Mouse (Mus musculus) ovary, postnatal 36 days (tissue): ENCODE results near the gene Lsamp.
A peak's percentile ranks its signal among the peaks of the same experiment; 100 is the strongest.

Experiments
- DNase-seq: peaks from one replicate; pipeline ENCODE4 v3.0.0; 2022; ENCODE audit warnings: low spot score, mixed read lengths

Lsamp gene

DNA sequence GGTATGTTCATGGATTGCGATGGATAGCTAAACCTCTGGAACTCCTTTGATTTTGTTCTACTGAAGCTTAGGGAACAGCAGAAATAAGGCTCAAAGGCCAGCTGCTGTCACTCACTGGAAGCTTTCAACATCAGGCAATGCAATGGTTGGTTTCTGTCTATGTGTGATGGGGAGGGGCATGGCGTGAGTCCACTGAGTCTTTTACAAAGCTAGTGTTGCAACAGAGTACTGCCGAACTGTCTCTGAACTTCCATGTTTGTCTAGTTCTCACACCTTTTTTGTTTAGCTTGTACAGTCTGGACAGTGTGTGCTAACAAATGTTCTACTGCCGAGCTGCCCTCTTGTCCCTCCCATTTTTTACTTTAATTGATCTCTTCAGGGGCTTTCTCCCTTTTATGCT is 1258.7 kb downstream of the Lsamp start:
- no peak for DNase-seq

DNA sequence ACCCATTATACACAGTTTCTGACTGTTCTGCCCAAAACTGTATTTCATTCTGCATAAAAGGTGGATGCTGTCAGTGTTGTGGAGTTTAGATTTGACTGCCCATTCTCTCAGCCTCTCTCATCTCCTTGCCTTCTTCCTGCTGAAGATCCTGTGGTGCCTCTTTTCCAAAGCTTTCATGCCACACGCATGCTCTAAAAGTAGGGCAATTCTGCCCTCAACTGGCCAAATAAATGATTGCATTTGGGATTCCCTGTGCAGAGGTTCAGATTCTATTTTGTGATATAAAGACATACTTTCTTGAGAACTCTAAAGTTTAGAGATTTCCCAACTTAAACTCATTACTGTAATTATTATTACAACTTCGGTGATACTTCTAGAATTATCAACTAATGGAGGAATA is 1260.5 kb downstream of the Lsamp start:
- DNase-seq: no peak

DNA sequence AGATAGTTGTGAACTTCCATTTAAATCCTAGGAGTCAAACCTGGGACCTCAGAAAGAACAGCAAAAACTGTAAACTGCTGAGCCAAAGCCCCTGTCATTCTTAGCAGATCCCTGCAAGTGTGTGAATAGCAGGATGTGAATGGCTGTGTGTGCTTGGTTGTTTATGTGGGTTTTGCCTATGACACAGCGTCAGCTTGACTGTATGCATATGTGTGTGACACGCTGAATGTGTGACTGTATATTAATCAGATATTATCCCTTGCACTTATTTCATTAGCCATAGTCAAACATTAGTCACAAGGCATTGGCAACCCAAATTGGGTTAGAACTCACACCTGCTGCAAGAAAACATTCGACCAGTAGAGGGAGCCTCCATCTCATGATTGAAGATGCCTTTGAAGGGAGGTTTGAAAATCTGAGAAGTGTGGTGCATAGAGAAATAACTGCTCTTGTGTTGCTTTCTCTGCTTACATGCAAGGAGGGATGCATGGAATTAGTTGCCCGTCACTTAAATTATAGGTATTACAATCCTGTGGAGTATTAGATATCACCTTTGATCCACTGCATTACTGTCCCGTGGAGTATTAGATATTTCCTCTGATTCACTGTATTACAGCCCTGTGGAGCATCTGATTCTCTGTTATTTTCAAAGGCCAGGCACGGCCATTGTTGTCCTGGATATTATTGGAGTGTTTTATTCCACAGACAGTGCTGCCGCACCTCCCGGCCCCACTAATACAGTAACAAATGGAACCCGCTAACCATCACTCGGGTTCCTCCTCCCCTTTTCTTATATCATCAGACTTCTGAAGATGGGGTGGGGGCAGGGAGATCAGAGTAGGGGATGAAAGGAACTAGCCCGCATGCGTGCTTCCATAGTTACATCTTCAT is 1274.2 kb downstream of the Lsamp start:
- peak; percentile 11 for DNase-seq

DNA sequence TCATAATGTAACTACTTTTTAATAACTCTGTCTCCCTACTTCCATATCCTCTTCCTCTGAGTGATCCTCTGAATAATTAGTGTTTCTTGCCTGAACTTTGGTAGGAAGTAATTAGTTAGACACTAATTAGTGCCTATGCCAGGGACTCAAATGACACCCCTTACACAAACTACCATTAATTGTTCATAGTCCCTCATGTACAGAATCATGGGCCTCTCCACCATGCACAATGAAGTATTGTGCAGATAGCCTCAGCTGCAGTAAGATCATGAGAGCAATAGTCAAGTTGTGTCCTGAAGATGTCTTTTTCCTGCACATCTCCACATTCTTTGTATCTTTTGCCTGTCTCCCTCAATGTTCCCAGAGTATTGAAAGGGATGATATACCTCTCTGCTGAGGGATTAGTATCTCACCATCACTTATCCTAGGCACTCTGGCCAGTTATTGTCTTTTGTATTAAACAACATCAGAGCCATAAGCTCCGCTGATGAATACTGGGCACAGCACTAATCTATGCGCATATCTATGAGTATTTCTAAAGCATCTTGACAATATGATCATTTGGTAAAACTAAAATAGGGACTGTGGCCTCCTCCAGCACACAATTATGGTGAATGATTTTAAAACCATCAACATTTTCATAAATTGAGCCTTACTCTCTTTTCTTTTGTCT is 1292.0 kb downstream of the Lsamp start:
- no peak for DNase-seq

DNA sequence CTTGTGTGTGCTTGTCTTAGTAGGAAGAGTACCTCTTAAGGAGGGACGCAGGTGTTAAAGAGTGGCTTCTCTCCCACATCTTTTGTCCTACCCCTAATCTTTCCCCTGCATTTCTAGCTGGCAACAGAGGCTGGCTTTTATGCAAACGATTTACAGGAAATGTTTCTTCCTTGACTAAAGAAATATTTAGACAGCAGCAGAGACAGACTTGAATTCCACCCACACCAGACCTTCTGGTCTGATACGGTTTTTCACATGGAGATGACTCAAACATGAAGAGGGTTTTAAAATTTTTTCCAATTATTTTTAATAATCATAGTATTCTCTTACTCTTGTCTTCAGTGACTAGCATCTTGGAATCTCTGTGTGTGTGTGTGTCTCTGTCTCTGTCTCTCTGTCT is 1333.8 kb downstream of the Lsamp start:
- no peak for DNase-seq

DNA sequence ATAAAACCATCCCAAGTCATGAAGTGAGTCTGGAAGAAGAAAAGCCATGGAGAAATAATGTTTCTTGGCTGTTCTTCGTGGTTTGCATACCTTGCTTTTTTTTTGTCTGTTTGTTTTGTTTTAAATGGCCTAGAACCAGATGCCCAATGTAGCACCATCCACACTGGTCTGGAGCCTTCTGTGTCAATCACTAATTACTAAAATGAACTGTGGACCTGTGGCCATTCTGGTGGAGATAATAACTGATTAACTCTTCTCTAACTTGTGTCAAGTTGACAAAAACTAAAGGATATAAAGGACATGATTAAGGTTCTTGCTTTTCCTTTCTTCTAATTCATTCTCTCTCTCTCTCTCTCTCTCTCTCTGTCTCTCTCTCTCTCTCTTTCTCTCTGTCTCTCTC is 1359.3 kb downstream of the Lsamp start:
- no peak for DNase-seq

DNA sequence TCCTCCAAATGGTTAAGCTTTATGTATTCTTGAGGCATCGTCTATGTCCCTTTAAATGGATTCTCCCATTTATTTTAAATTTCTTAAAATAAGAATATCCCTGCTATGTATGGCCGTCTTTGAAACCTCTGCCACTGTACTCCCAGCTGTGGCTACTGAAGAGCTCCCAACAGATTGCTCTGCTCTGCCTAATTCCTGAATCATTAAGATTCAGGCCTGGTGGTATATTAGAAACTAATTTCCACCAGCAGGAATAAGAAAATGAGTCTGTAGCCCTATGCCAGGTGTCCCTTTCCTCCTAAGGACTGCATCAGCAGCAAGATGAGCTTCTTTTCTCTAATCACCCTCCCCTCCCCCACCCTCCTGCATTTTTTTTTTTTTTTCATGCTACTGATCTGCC is 1381.0 kb downstream of the Lsamp start:
- DNase-seq: no peak

DNA sequence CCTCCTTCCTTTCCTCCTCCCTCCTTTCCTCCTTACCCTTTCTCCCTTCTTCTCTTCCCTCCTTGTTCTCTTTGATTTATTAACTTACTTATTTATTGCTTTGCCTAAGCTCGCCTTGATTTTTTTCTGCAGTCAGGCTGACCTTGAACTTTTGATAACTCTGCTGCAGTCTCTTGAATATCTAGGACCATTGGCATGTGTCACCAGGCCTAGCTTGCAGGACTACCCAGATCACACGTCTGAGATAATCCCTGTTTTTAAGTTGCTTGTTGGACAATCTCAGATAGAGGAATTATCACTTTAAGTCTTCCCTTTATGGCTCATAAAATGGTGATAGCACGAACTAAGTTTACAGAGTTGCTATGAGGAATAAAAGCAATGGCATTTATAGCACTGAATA is 1399.5 kb downstream of the Lsamp start:
- no peak for DNase-seq

DNA sequence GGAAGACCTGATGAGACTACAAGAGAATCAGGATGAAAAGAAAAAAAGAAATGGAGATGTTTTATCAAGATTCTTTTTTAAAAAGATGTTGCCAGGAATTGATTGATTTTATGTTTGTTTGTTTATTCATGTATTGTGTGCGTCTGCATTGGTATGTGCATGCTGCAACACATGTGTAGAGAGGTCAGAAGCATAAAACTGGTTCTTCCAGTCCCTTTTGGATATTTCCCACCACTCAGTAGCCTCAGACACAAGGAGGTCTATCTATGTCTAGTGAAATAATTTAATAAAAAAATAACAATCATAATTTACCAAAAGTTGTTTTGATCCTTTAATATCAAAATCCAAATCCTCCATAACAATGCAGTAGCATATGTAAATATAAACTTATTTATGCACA is 1400.1 kb downstream of the Lsamp start:
- no peak for DNase-seq

DNA sequence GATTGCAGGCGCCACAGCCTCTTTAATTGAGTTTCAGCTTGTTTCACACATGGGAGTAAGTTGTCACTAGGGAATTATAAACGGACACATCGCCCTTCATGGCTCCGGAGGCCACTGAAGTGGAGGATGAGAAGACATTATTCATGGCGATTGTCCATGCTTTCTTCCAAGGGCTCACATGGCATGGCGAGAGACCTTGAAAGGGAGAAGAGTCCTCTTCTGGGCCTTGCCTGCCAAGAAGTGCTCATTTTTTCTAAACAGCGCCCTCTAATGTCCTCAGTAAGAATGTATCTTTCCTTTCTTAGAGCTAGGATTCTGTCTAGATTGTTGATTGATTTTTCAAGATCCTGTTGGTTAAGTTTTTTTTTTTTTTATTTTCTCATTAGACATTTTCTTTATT is 1424.7 kb downstream of the Lsamp start:
- DNase-seq: no peak

DNA sequence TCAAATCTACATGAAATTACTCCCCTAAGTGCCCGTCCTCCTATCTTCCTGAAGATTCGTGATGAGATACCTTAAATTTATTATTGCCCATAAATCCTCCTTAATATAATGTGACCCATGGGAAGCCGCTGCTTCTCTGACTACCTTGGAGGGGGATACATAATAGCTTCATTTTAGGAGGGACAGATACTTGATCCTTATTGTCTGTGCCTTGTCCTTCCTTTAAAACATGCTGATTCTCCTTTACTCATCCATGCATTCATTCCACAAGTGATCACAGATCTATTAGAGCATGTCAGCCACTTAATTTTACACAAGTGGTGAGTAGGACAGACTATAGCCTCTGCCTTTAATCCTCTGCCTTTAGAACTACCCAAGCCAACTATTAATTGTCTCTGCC is 1426.5 kb downstream of the Lsamp start:
- DNase-seq: no peak

DNA sequence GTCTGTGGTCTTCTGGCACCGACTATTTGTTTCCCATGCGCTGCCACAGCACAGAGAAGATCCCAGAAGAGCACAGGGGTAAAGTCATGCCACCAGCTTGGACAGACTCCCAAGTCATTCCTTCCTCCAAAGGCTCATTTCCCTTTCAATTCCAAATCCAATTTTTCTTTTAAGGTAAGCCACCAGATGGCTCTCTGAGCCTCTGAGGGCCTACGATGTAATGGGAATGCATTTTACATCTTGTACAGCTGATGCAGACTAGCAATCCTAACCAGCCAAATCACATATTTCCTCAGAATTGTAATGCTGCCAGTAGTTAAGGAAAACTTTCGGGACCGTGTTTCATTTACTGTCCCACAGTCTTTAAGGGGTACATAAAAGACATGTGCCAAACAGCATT is 1433.2 kb downstream of the Lsamp start:
- DNase-seq: no peak

DNA sequence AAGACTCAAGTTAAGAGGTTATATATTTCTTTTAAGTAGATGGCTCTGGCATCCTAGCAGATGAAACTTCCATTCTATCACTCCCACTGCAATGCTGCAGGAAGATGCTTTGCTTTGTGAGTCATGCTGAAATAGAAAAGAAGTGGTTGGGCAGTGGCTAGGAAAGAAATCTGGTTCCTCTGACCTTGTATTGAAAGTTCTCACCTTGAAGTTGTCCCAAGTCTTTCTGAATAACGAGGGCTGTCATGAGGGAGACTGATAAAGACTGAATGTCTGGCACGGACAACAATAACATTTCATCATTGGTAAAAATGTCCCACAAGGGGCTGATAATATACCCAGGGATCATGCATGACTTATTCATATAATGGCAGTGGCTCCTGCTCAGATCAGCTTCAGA is 1483.2 kb downstream of the Lsamp start:
- DNase-seq: no peak

DNA sequence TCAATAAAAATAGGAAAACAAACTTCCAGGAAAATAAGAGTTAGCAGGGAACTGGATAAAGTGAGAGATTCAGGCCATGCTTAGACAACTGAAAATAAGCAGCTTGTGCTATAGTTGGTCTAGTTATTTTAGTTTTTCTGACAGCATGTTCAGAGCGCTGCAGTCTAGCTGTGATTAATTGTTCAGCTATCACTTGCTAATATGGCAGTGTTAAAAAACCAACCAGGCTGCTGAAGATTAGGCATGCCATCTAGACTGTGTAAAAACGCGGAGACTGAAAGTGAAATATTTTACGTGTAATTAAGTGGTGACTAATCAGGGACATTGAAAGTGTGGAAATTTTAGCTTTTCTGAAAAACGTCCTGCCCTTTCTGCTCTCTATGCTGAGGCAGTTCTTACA is 1494.5 kb downstream of the Lsamp start:
- DNase-seq: no peak

DNA sequence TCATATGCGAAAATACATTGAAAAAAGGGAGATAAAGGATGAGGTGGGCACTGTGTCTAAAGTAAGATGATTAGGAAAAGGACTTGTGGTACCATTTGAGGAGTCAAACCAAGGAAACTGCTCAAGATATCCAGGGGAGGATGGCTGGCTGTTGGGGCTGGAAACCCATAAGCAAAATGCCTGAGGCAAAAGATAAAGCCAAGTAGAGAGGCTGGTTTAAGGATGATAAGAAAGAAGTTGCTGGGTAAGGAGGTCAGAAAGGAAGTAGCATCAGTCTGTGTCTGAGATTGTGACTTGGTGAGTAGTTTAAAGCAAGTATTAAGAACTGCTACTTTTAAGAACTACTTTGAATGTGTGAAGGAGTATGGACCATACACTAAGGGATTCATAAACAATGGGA is 1497.7 kb downstream of the Lsamp start:
- no peak for DNase-seq

DNA sequence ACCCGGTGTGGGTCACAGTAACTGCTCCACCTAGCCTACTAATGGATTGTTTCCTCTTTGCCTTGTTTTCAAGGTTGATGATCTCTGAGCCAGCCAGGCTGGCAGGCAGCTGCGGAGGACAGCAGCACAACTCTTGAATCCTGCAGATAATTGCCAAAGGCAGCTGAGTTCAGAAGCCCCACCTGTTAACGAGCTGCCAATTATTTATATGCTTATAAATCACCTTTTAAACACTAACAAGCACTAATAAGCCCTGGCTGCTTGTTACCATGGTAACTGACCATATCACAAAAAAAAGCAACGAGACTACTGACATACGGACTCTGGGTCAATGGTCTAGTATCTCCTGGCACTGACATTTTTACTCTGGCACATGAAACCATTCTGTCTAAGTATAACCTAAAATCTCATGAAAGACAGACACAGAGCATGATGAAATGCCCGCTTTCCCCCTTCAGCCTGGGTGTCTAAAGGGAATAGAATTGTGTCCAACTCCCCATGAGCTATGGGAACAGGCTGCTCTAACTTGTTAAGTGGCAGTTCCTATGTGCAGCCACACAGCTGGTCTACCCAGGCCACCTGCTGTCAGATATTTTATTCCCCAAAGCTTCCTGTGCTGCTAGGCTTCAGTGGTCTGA is 1526.9 kb downstream of the Lsamp start:
- peak; percentile 5 for DNase-seq

DNA sequence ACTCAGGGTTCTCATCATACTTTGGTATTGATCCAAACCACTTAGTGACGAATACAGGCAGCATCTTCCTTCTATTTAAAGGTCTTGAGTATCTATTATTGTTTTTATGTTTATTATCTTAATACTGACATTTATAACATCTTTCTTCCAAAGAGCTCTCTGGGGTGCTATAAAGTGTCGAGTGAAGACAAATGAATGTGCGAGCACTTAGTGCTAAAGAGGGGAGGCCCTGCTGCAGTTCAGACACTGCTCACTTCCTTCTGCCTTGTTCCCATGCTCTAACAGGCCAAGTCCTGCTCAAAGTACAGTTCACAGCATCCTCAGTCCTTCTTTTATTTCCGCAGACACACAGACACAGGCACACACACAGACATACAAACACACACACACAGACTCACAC is 1537.4 kb downstream of the Lsamp start:
- no peak for DNase-seq

DNA sequence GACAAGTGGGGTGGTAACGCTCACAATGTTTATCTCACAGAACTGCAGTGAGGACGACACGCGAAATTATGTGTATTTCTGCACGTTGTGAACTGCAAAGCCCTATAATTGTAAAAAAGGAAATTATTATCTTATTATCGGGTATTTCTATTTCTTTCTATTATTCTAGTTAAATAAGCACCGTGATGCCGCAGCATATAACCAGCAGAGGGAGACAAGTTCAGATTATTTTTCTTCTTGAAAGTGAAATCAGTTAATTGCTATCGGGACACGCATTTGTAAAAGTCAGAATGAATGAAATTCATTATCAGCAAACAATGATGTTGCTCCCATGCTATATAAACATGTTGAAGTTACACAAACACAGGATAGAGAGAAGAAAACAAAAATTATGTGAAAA is 1540.1 kb downstream of the Lsamp start:
- DNase-seq: no peak

DNA sequence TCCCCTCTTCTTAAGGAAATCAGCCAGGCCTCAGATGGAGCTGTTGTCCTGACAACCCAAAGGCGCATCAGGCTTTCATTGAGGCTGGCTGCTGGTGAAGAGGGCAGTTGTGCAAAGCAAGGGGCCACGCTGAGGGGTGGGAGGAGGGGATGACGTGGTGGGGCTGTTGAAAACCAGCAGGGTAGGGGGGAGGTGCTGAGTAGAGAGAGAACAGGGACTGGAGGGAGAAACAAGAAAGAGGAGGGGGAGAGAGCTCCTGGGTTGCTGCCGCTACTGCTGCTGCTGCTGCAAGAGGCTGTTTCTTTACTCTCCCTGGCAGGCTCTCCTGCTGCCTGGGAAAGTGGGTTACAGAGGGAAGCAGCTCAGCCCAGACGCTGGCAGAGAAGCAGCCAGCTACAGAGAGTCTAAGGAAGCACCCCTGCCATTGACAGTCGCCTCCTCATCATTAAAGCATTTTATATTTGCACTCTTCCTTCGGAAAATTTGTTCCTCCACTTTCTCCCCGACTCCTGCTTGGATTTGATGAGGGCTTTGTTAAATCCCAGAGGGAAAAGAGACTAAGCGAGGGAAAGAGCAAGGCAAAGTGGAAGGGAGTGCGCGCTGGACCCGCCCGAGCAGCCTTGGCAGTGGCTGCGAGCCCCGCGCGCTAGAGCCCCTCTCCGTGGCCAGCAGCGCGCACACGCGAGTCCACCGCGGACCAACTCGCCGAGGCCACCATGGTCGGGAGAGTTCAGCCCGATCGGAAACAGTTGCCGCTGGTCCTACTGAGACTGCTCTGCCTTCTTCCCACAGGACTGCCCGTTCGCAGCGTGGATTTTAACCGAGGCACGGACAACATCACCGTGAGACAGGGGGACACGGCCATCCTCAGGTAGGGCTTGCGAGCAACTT is 1548.7 kb downstream of the Lsamp start:
- peak; percentile 19 for DNase-seq

DNA sequence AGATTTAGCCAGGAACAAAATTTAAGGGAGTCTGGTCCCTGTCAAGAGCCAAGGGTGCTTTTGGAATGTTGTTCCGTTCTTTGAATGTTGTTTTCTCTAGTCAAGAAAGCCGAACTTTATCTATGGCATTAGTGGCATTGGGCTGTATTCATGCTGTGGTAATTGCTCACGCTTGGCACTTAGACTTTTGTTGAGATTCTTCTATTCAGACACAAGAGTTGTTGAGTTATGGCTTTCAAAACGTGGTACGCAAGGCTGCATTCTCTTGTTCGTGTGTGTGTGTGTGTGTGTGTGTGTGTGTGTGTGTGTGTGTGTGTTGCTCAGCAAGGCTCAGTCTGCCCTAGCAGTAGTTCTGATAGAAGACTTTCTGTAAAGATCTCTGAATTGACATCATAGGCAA is 1549.5 kb downstream of the Lsamp start:
- no peak for DNase-seq

DNA sequence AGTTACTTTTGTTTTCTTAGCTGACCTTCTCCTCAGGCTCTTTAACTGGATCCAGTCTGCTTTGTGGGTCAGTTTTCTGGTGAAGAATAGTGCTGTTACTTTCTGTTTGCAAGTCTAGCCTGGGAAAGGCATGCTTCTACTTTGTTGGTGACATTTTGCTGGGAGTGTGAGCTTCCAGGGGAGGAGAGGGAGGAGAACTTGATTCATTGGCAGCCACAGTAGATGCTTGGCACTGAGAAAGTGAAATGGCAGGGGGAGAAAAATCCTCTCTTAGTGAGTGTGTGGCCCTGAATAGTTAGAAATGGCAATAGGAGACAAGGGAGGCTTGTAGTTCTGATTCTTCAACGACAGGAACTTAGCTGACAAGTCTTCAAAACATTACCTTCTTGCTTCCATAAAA is 1551.6 kb downstream of the Lsamp start:
- no peak for DNase-seq

DNA sequence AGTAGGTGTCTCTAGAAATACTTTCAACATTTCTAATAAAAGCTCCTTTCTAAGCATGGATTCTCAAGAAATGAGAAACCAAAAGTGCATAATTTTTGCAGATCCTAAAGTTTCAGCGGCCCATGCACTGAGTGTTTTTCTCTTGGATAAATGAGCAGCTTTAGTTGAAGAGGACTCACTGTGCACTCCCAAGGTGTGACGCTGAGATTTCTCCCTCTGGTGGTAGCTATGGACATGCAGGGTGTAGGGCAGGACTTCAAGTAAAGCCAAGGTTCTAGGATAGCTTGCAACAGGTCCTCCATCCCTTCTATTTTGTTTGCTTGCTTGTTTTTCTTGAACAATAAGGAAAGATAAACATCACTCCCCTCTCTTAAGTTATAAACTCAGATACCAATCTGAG is 1558.5 kb downstream of the Lsamp start:
- no peak for DNase-seq
